Mouse (Mus musculus) testis, adult 2 months (tissue): ENCODE measurements around the gene Ttll8.

ENCODE experiments used
- CTCF ChIP-seq: fragments of 200-500 bp; IDR thresholded peaks from 2 replicates; pipeline ENCODE4 v1.5.1; 2012; ENCODE audit warnings: low read depth, mild to moderate bottlenecking, inconsistent platforms, low read length, moderate library complexity; ENCODE audit not compliant: control insufficient read depth, insufficient read depth, insufficient replicate concordance
- POLR2A ChIP-seq: fragments of 200-500 bp; IDR thresholded peaks from 2 replicates; pipeline ENCODE4 v1.6.1; 2012; ENCODE audit warnings: low read depth, mild to moderate bottlenecking, inconsistent platforms, low read length, moderate library complexity; ENCODE audit not compliant: control insufficient read depth

DNA sequence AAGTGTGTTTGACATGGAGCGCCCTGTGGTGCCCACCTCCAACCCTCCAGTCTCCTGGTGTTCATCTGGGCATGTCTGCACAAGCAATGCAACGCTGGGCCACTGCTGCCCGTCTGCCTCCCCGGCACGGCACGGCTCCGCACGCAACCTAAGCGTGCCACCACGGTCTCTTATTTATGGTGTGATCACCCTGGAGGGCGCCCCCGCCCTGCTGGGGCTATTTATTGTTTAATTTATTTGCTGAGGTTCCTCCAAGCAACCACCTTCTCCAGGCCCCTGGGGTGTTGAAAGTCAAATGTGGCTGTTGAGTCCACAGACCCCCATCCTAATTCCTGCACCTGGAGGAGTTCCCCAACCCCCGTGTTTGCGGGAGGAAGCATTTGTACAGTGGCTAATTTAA lies 89.2 kb downstream of the Ttll8 start:
- no peak for TF ChIP-seq POLR2A
- no peak for TF ChIP-seq CTCF
